Mouse (Mus musculus) liver, postnatal 0 days (tissue): ENCODE results near the gene Eef1a2. TPM values are rescaled to one million over a fixed set of nuclear protein-coding genes. Genes with fewer than 3 reads are reported as not detected.

Source experiments
- ATAC-seq: fragments of 200-750 bp; cut with Nextera tagmentation; 2 replicates; pipeline ENCODE4 v1.8.0; 2017; ENCODE audit warnings: mild to moderate bottlenecking, moderate library complexity
- DNase-seq: peaks from one replicate; pipeline ENCODE4 v3.0.0-alpha.2; 2016
- H3K27ac ChIP-seq: fragments of 300-500 bp; sonication (generic); 2 replicates; pipeline ENCODE4 v1.5.1; 2014; ENCODE audit warnings: antibody characterized with exemption, moderate library complexity, mild to moderate bottlenecking, low read depth
- H3K27me3 ChIP-seq: fragments of 300-500 bp; sonication (generic); 2 replicates; pipeline ENCODE4 v1.6.1; 2014; ENCODE audit warnings: low read length, control low read depth, mixed read lengths; ENCODE audit not compliant: insufficient read depth
- H3K36me3 ChIP-seq: fragments of 300-500 bp; sonication (generic); replicated peaks from 2 replicates; pipeline ENCODE4 v1.6.1; 2014; ENCODE audit warnings: mild to moderate bottlenecking, control low read depth, low read length, moderate library complexity, mixed read lengths; ENCODE audit not compliant: insufficient read depth
- H3K4me1 ChIP-seq: fragments of 300-500 bp; sonication (generic); 2 replicates; pipeline ENCODE4 v1.6.1; 2014; ENCODE audit warnings: antibody characterized with exemption, mild to moderate bottlenecking, control low read depth; ENCODE audit not compliant: insufficient read depth
- H3K4me2 ChIP-seq: fragments of 300-500 bp; sonication (generic); 2 replicates; pipeline ENCODE4 v1.6.1; 2014; ENCODE audit warnings: low read depth, mild to moderate bottlenecking, low read length, moderate library complexity, mixed read lengths
- H3K4me3 ChIP-seq: fragments of 300-500 bp; sonication (generic); 2 replicates; pipeline ENCODE4 v1.5.1; 2014; ENCODE audit warnings: low read depth, low read length
- H3K9ac ChIP-seq: fragments of 300-500 bp; sonication (generic); replicated peaks from 2 replicates; pipeline ENCODE4 v1.6.1; 2014; ENCODE audit warnings: mild to moderate bottlenecking, moderate library complexity
- H3K9me3 ChIP-seq: fragments of 300-500 bp; sonication (generic); 2 replicates; pipeline ENCODE4 v1.6.1; 2016; ENCODE audit warnings: mild to moderate bottlenecking, control low read depth, low read length, mixed read lengths
- CTCF ChIP-seq: sonication (generic); IDR thresholded peaks from 2 replicates; pipeline ENCODE4 v1.5.1; 2016; ENCODE audit warnings: antibody characterized with exemption, low read depth
- EP300 ChIP-seq: IDR thresholded peaks from 2 replicates; pipeline ENCODE4 v1.6.1; 2016; ENCODE audit warnings: antibody characterized with exemption, low read depth, mild to moderate bottlenecking
- WGBS: fragments of 180-500 bp; shearing (Covaris S2); extraction: QIAGEN DNeasy Blood & Tissue Kit; methylation state at CpG from one replicate; pipeline ENCODE4 v1.1.7; 2014; ENCODE audit not compliant: insufficient replicate concordance; 5-methylcytosine and 5-hydroxymethylcytosine counted together
- polyA plus RNA-seq: library from polyadenylated mRNA; unstranded; fragments of >200 nt; fragmentation: Nextera tagmentation; extraction: Ambion mirVana; gene quantifications from 2 replicates; pipeline ENCODE4 v1.2.1, GENCODE M21; 2015

Eef1a2 gene
- polyA plus RNA-seq, 1 experiment from 2014 or later: not detected

DNA sequence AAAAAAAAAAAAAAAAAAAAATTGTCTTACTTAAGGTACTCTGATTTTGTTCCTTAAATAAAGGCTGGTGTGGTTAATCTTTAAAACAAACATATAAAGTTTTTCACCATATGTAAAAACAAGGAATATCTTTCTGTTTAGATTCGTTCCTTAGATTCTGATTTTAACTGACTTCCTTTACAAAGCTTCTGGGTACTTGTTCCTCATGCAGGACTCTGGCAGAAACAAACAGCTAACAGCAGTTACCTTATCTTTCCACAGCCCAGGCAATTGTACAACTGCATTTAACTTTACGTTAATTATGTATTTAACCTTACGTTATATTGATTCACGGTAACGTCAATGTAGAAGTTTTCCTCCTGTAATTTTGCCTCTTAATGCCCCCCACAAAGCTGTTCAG is 9.7 kb upstream of the Eef1a2 start:
- H3K27me3 ChIP-seq: peaks cover 4% of the 10 kb centered on the region; the same call in 1 of the 2 replicates
- WGBS: 71% methylated on average over 5 of the region's 5 CpGs
- ATAC-seq: no peak

DNA sequence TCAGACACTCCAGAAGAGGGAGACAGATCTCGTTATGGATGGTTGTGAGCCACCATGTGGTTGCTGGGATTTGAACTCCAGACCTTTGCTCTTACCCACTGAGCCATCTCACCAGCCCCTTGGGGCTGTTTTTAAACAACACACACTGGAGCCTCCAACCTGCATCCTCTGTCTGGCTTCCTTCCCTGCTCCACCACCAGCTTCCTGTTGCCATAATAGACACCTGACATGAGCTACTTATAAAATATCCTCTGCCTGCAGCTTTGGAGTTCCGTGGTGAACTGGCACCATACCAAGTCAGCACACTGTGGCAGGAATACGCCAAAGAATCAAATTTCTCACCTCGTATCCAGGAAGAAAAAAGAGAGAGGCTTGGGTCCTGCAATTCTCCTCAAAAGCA is 4.0 kb upstream of the Eef1a2 start:
- no peaks in the 10 kb centered on the region for H3K36me3 ChIP-seq
- DNase-seq (no peak), ATAC-seq (no peak)
- H3K27ac ChIP-seq: no peak overlapping the region
- WGBS: 54% methylated on average over 4 of the region's 4 CpGs
- no peak overlapping the region for H3K4me3 ChIP-seq
- no peak overlapping the region for H3K9ac ChIP-seq
- no peak overlapping the region for H3K4me2 ChIP-seq
- no peaks in the 10 kb centered on the region for H3K4me1 ChIP-seq
- no peak for TF ChIP-seq EP300
- TF ChIP-seq CTCF: no peak
- H3K27me3 ChIP-seq: peaks cover 24% of the 10 kb centered on the region
- no peaks in the 10 kb centered on the region for H3K9me3 ChIP-seq

More for the DNA sequence above, 9.7 kb upstream of the Eef1a2 start:
- no peak overlapping the region for H3K27ac ChIP-seq
- H3K4me1 ChIP-seq: no peaks in the 10 kb centered on the region
- H3K36me3 ChIP-seq: no peaks in the 10 kb centered on the region
- H3K9me3 ChIP-seq: no peaks in the 10 kb centered on the region
- H3K4me3 ChIP-seq: no peak overlapping the region
- no peak overlapping the region for H3K4me2 ChIP-seq
- H3K9ac ChIP-seq: no peak overlapping the region
- TF ChIP-seq CTCF (no peak), EP300 (no peak)
- DNase-seq: no peak

- Histone ChIP-seq H3K36me3 (no peaks in the 10 kb centered on the region), H3K4me2 (no peak overlapping the region), H3K9me3 (no peaks in the 10 kb centered on the region), H3K4me1 (no peaks in the 10 kb centered on the region), H3K27ac (no peak overlapping the region), H3K4me3 (no peak overlapping the region), H3K27me3 (peaks cover 28% of the 10 kb centered on the region), H3K9ac (no peak overlapping the region)
- DNase-seq: no peak
- 3% methylated on average over 2 of the region's 2 CpGs for WGBS
- no peak for ATAC-seq
- no peak for TF ChIP-seq CTCF
- TF ChIP-seq EP300: no peak
Measured at GRCm38 (mm10) chr2:181159771-181160170, 3.0 kb upstream of the Eef1a2 start.

DNA sequence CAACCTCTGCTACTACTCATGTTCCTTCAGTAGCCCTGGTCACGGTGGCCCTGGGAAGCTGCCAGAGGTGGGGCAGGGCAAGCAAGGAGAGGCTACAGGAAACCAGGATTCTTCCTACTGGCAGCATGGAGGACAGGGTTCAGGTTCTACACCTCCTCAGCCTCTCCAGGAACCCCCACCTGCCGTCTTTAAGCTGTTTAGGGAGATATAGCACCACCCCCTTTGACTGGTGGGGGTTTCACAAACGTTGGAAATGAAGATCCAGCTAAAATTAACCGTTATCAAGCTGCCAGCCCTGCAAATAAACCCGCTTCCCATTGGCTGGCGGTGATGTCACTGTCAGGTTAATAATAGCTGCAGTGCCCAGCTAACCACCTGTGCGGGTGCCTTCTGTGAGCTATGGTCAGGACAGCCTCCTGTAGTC is 2.3 kb upstream of the Eef1a2 start:
- Histone ChIP-seq H3K9me3 (no peaks in the 10 kb centered on the region), H3K4me3 (no peak overlapping the region), H3K27me3 (peaks cover 28% of the 10 kb centered on the region), H3K27ac (no peak overlapping the region), H3K36me3 (no peaks in the 10 kb centered on the region), H3K9ac (no peak overlapping the region), H3K4me1 (no peaks in the 10 kb centered on the region), H3K4me2 (no peak overlapping the region)
- DNase-seq (no peak), ATAC-seq (no peak)
- TF ChIP-seq CTCF (no peak), EP300 (no peak)
- 46% methylated on average over 7 of the region's 7 CpGs for WGBS

- Histone ChIP-seq H3K4me2 (no peak overlapping the region), H3K9ac (no peak overlapping the region), H3K4me1 (no peaks in the 10 kb centered on the region), H3K9me3 (no peaks in the 10 kb centered on the region), H3K27me3 (peaks cover 28% of the 10 kb centered on the region), H3K27ac (no peak overlapping the region), H3K4me3 (no peak overlapping the region), H3K36me3 (no peaks in the 10 kb centered on the region)
- no peak for DNase-seq
- 76% methylated on average over 2 of the region's 2 CpGs for WGBS
- no peak for ATAC-seq
- TF ChIP-seq CTCF (no peak), EP300 (no peak)
Measured at GRCm38 (mm10) chr2:181158471-181158870, 1.7 kb upstream of the Eef1a2 start.

- H3K4me1 ChIP-seq: no peaks in the 10 kb centered on the region
- TF ChIP-seq CTCF (no peak), EP300 (no peak)
- DNase-seq: no peak
- no peak overlapping the region for H3K4me2 ChIP-seq
- no peaks in the 10 kb centered on the region for H3K9me3 ChIP-seq
- no peak overlapping the region for H3K27ac ChIP-seq
- H3K36me3 ChIP-seq: no peaks in the 10 kb centered on the region
- H3K27me3 ChIP-seq: peaks cover 28% of the 10 kb centered on the region
- H3K9ac ChIP-seq: no peak overlapping the region
- no peak overlapping the region for H3K4me3 ChIP-seq
- 65% methylated on average over 6 of the region's 6 CpGs for WGBS
- no peak for ATAC-seq
Measured at GRCm38 (mm10) chr2:181157716-181158302, 995 bp upstream of the Eef1a2 start.

GRCm38 (mm10) chr2:181157180-181157579 is 366 bp upstream of the Eef1a2 start:
- Histone ChIP-seq H3K36me3 (no peaks in the 10 kb centered on the region), H3K9me3 (no peaks in the 10 kb centered on the region), H3K27me3 (peaks cover 28% of the 10 kb centered on the region), H3K4me2 (no peak overlapping the region), H3K4me3 (no peak overlapping the region), H3K27ac (no peak overlapping the region), H3K9ac (no peak overlapping the region), H3K4me1 (no peaks in the 10 kb centered on the region)
- DNase-seq (no peak), ATAC-seq (no peak)
- WGBS: 64% methylated on average over 4 of the region's 4 CpGs
- no peak for TF ChIP-seq CTCF
- TF ChIP-seq EP300: no peak
